Comparison of ENCODE assay signal across 24 mouse cellular contexts in the genomic region with DNA sequence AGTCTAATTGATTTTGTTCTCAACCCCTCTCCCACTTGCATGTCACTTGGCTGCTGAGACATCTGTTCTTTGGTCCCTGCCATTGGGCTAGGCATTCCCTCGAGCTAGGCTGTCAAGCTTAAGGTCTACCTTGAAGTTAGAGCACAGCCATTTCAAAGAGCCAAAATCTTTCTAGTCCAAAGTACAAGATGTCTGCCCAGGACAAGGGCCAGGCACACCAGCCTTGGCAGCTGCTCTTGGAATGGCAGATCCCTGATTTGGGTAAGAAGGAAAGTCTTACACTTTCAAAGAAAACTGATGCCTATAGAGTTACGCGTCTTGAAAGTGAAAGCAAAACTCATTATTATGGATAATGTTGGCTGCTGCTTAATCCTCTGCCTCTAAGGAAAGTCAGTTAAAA. TPM values are rescaled to one million over a fixed set of nuclear protein-coding genes. Genes with fewer than 3 reads are reported as not detected.
DNase-seq lines count a peak whose midpoint lies in the region; ATAC-seq and TF ChIP-seq lines count a peak whose summit lies in the region.
"Had no signal": no experiment of that assay in that cellular context is flagged by ENCODE, and none has a peak within 500 bp of the region (broad histone marks: within the 10 kb centered on the region; RNA-seq: fewer than 3 reads in every experiment).

No protein-coding gene starts in this region.

- no peaks in the 10 kb centered on the region for H3K36me3 ChIP-seq in kidney, adult 2 months (ENCODE audit: control insufficient read depth, insufficient read depth, low read length)
- H3K36me3 ChIP-seq in liver, adult 2 months (ENCODE audit: control insufficient read depth, insufficient read depth, low read length), result peaks cover 35% of the 10 kb centered on the region
- H3K36me3 ChIP-seq in liver, embryonic 11.5 days (ENCODE audit: control insufficient read depth, insufficient read depth, low read length), result peaks cover 20% of the 10 kb centered on the region; the same call in 1 of the 2 replicates
- peaks cover 59% of the 10 kb centered on the region for H3K36me3 ChIP-seq in forebrain, embryonic 14.5 days (ENCODE audit: control insufficient read depth, insufficient read depth, low read length)

- ATAC-seq in liver, embryonic 11.5 days (replicated peaks; ENCODE audit: low FRiP score), result no peak
- no peak for ATAC-seq in forebrain, embryonic 14.5 days
- ATAC-seq: activated CD4-positive, CD25-positive, alpha-beta regulatory T cell, adult 4 months; CD4-positive, CD25-positive, alpha-beta regulatory T cell, adult 4 months; forebrain, embryonic 15.5 days; inflammation-experienced regulatory T-cells, adult 6 months had no signal

- H3K27me3 ChIP-seq in kidney, adult 2 months (replicated peaks; ENCODE audit: control insufficient read depth, insufficient read depth, low read length), result no peaks in the 10 kb centered on the region
- H3K27me3 ChIP-seq in liver, adult 2 months (ENCODE audit: control insufficient read depth, insufficient read depth, low read length), result no peaks in the 10 kb centered on the region
- no peaks in the 10 kb centered on the region for H3K27me3 ChIP-seq in liver, embryonic 11.5 days (replicated peaks; ENCODE audit: control insufficient read depth, insufficient read depth, low read length)
- H3K27me3 ChIP-seq in forebrain, embryonic 14.5 days (replicated peaks; ENCODE audit: control insufficient read depth, insufficient read depth, low read length), result no peaks in the 10 kb centered on the region
- H3K27me3 ChIP-seq: embryonic facial prominence, embryonic 12.5 days; embryonic facial prominence, embryonic 15.5 days; forebrain, embryonic 15.5 days; heart, embryonic 13.5 days; hindbrain, embryonic 12.5 days; hindbrain, embryonic 15.5 days had no signal

- H3K4me3 ChIP-seq in kidney, adult 2 months (ENCODE audit: insufficient read depth, low read depth, low read length), result no peak overlapping the region
- H3K4me3 ChIP-seq in liver, adult 2 months (ENCODE audit: insufficient read depth, low read depth, low read length), result no peak overlapping the region
- no peak overlapping the region for H3K4me3 ChIP-seq in liver, embryonic 11.5 days (ENCODE audit: low read depth, low read length)
- no peak overlapping the region for H3K4me3 ChIP-seq in forebrain, embryonic 14.5 days (ENCODE audit: low read depth, low read length)
- H3K4me3 ChIP-seq: embryonic facial prominence, embryonic 12.5 days; embryonic facial prominence, embryonic 15.5 days; forebrain, embryonic 15.5 days; heart, adult 2 months; heart, embryonic 10.5 days; heart, embryonic 13.5 days; hindbrain, embryonic 12.5 days; hindbrain, embryonic 15.5 days had no signal

- no peaks in the 10 kb centered on the region for H3K4me1 ChIP-seq in kidney, adult 2 months (ENCODE audit: control insufficient read depth, insufficient read depth, low read length)
- no peaks in the 10 kb centered on the region for H3K4me1 ChIP-seq in liver, adult 2 months (ENCODE audit: control insufficient read depth, insufficient read depth, low read length)
- no peaks in the 10 kb centered on the region for H3K4me1 ChIP-seq in liver, embryonic 11.5 days (replicated peaks; ENCODE audit: control insufficient read depth, insufficient read depth, low read length)
- 0 out of 2 replicates have a peak, but pooled peaks cover 2% of the 10 kb centered on the region for H3K4me1 ChIP-seq in forebrain, embryonic 14.5 days (ENCODE audit: control insufficient read depth, insufficient read depth, low read length)
- H3K4me1 ChIP-seq: embryonic facial prominence, embryonic 12.5 days; forebrain, embryonic 15.5 days; heart, embryonic 10.5 days; hindbrain, embryonic 12.5 days; hindbrain, embryonic 15.5 days had no signal

- no peak overlapping the region for H3K9ac ChIP-seq in liver, adult 2 months (ENCODE audit: low read depth, low read length)
- H3K9ac ChIP-seq in liver, embryonic 11.5 days (ENCODE audit: low read depth, low read length), result no peak overlapping the region
- no peak overlapping the region for H3K9ac ChIP-seq in forebrain, embryonic 14.5 days (ENCODE audit: low read length)
- H3K9ac ChIP-seq: embryonic facial prominence, embryonic 12.5 days; embryonic facial prominence, embryonic 15.5 days; forebrain, embryonic 15.5 days; heart, embryonic 13.5 days; hindbrain, embryonic 12.5 days; hindbrain, embryonic 15.5 days had no signal

- no peak for TF ChIP-seq POLR2A in kidney, adult 2 months (IDR thresholded peaks at IDR 0.05; ENCODE audit: low read depth, low read length)
- TF ChIP-seq POLR2A in liver, adult 2 months (IDR thresholded peaks at IDR 0.05; ENCODE audit: extremely low read depth, insufficient read depth, low read length), result no peak

- H3K27ac ChIP-seq in kidney, adult 2 months (ENCODE audit: insufficient read depth, low read depth, low read length), result no peak overlapping the region
- no peak overlapping the region for H3K27ac ChIP-seq in liver, adult 2 months (replicated peaks; ENCODE audit: insufficient read depth, low read depth, low read length)
- H3K27ac ChIP-seq in liver, embryonic 11.5 days (ENCODE audit: low read depth, low read length), result no peak overlapping the region
- no peak overlapping the region for H3K27ac ChIP-seq in forebrain, embryonic 14.5 days (ENCODE audit: low read depth, low read length)
- H3K27ac ChIP-seq: embryonic facial prominence, embryonic 12.5 days; embryonic facial prominence, embryonic 15.5 days; forebrain, embryonic 15.5 days; heart, adult 2 months; heart, embryonic 10.5 days; heart, embryonic 13.5 days; hindbrain, embryonic 12.5 days; hindbrain, embryonic 15.5 days had no signal

- no peak for TF ChIP-seq CTCF in kidney, adult 2 months (conservative IDR thresholded peaks at IDR 0.05; ENCODE audit: insufficient read depth, insufficient read length, low read depth, low read length)
- no peak for TF ChIP-seq CTCF in liver, adult 2 months (IDR thresholded peaks at IDR 0.05; ENCODE audit: low read depth, low read length)

- DNase-seq in kidney, adult 2 months, result peak; percentile 57
- no peak for DNase-seq in kidney, adult 18-20 months
- peak; percentile 36 for DNase-seq in liver, adult 2 months (ENCODE audit: extremely low read depth, low read depth, low spot score)
- no peak for DNase-seq in liver, embryonic 11.5 days (ENCODE audit: low spot score)
- peak; percentile 39 for DNase-seq in induced T-regulatory cell, adult 2 months (ENCODE audit: low read depth)
- DNase-seq in forebrain, embryonic 14.5 days (ENCODE audit: low spot score), result no peak
- DNase-seq: adrenal gland, postnatal 10 days; adrenal gland, postnatal 36 days; cerebellum, adult 18-20 months; cerebellum, adult 9-11 months; cerebellum, postnatal 25 days; gastrocnemius, postnatal 25 days; heart, adult 2 months; heart, postnatal 14 days had no signal

- no peaks in the 10 kb centered on the region for H3K9me3 ChIP-seq in liver, embryonic 11.5 days (ENCODE audit: control insufficient read depth, low read length)
- no peaks in the 10 kb centered on the region for H3K9me3 ChIP-seq in forebrain, embryonic 14.5 days (replicated peaks; ENCODE audit: control insufficient read depth, low read length)
- H3K9me3 ChIP-seq: embryonic facial prominence, embryonic 12.5 days; embryonic facial prominence, embryonic 15.5 days; forebrain, embryonic 15.5 days; heart, embryonic 10.5 days; heart, embryonic 13.5 days; hindbrain, embryonic 12.5 days; hindbrain, embryonic 15.5 days had no signal

- H3K4me2 ChIP-seq in liver, embryonic 11.5 days, result no peak overlapping the region
- H3K4me2 ChIP-seq in forebrain, embryonic 14.5 days (ENCODE audit: low read length), result no peak overlapping the region
- H3K4me2 ChIP-seq: embryonic facial prominence, embryonic 12.5 days; embryonic facial prominence, embryonic 15.5 days; forebrain, embryonic 15.5 days; heart, embryonic 13.5 days; hindbrain, embryonic 12.5 days; hindbrain, embryonic 15.5 days had no signal

- no peaks in the 10 kb centered on the region for H3K79me2 ChIP-seq in liver, adult 2 months (ENCODE audit: control insufficient read depth, insufficient read depth, low read length)

- 78% methylated on average over 3 of the region's 3 CpGs for whole genome bisulfite sequencing in kidney, adult 2 months
- WGBS in liver, adult 2 months, result 89% methylated on average over 3 of the region's 3 CpGs
- 87% methylated on average over 3 of the region's 3 CpGs for WGBS in liver, embryonic 11.5 days
- 91% methylated on average over 3 of the region's 3 CpGs for WGBS in forebrain, embryonic 14.5 days

RNA-seq across cellular contexts. Expression of a gene that starts 24.8 kb away (rescaled TPM):
- polyA plus RNA-seq in kidney, adult 2 months (2012; rRNA removed), result 7.8 and 10.9 TPM in 2 replicates
- 11.1 and 11.3 TPM in 2 replicates for total RNA-seq in liver, adult 2 months (2014; rRNA removed)
- polyA plus RNA-seq in liver, adult 2 months (2012; rRNA removed), result 7.6 and 7.9 TPM in 2 replicates
- 43.9 and 45.4 TPM in 2 replicates for polyA plus RNA-seq in liver, embryonic 11.5 days (2014; fragmentation: Nextera tagmentation; extraction: Ambion mirVana)
- polyA plus RNA-seq in forebrain, embryonic 14.5 days (2014; fragmentation: Nextera tagmentation; extraction: Ambion mirVana), result 21.9 and 23.6 TPM in 2 replicates

RNA-seq across cellular contexts. Expression of a gene that starts 37.1 kb away (rescaled TPM):
- polyA plus RNA-seq in kidney, adult 2 months (2012; rRNA removed), result 4.6 and 4.9 TPM in 2 replicates
- total RNA-seq in liver, adult 2 months (2014; rRNA removed), result 2.2 and 2.9 TPM in 2 replicates
- 0.50 and 0.57 TPM in 2 replicates for polyA plus RNA-seq in liver, adult 2 months (2012; rRNA removed)
- 6.1 and 6.3 TPM in 2 replicates for polyA plus RNA-seq in liver, embryonic 11.5 days (2014; fragmentation: Nextera tagmentation; extraction: Ambion mirVana)
- polyA plus RNA-seq in forebrain, embryonic 14.5 days (2014; fragmentation: Nextera tagmentation; extraction: Ambion mirVana), result 45.5 and 48.4 TPM in 2 replicates

Comparison
In these comparisons a context has a peak if more than half of its experiments do, and no peak if none do; other contexts are left out.
1. DNase-seq: peak in kidney, adult 2 months (single experiment), liver, adult 2 months (single experiment) and induced T-regulatory cell, adult 2 months (single experiment); none in kidney, adult 18-20 months (single experiment), liver, embryonic 11.5 days (single experiment) and forebrain, embryonic 14.5 days (single experiment).